Mouse (Mus musculus) liver, adult (tissue): Measurements from ENCODE around the gene Fam189b.

Experiments used
- GATA4 ChIP-seq: IDR thresholded peaks from 2 replicates; pipeline ENCODE4 v1.6.1; 2014; ENCODE audit warnings: mild to moderate bottlenecking, low read length; ENCODE audit not compliant: insufficient replicate concordance

Gene Fam189b

DNA sequence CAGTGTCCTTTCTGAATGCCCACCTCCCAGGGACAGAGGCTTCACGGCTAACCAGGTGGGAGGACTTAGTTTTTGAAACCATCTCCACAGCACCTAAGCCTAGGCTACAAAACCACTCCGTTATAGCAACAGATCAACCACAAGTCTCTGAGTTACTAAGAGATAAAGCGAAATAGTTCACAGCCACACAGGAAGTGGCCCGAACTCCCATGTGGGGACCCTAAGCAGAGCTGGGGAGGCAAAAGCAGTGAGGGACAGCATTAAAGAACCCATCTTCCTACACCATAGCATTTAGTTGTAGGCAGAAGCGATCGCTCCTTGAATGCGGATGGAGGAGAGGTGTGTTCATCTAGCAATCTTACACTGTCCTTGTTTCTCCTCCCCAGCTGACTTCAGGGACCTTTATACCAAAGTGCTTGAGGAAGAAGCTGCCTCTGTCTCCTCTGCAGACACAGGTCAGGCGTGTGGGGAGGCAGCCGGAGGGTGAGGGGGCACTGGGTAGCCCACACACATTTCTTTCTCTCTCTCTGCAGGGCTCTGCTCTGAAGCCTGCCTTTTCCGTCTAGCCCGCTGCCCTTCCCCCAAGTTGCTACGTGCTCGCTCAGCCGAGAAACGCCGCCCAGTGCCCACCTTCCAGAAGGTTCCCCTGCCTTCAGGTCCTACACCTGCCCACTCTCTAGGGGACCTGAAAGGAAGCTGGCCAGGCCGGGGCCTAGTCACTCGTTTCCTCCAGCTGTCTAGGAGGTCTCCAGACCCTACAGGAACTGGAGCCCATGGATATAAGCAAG, 4.9 kb downstream of the Fam189b start:
- no peak for TF ChIP-seq GATA4

GRCm38 (mm10) chr3:89188478-89188875, 5.5 kb downstream of the Fam189b start:
- no peak for TF ChIP-seq GATA4

GRCm38 (mm10) chr3:89190436-89190835, 7.5 kb downstream of the Fam189b start:
- TF ChIP-seq GATA4 = no peak

GRCm38 (mm10) chr3:89193351-89193750, 10.4 kb downstream of the Fam189b start:
- no peak for TF ChIP-seq GATA4

DNA sequence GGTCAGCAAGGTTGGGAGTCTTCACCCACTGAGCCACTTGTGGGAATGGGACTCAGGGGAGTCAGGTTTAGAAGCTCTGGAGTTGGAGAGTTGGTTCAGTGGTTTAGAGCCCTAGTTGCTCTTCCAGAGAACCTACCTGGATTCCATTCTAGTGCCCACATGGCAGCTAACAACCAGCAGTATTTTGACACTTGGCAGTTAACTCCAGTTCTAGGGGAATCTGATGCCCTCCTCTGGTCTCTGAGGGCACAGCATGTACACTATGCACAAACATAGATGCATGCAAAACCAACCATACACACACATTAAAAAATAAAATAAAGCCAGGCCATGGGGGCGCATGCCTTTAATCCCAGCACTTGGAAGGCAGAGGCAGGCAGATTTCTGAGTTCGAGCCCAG, 10.9 kb downstream of the Fam189b start:
- TF ChIP-seq GATA4 = no peak

- no peak; the same call in 1 of the 2 replicates for TF ChIP-seq GATA4
These were observed 13.3 kb downstream of the Fam189b start for GRCm38 (mm10) chr3:89195979-89196877.

- no peak for TF ChIP-seq GATA4
These were observed 16.9 kb downstream of the Fam189b start for GRCm38 (mm10) chr3:89199839-89200238.

DNA sequence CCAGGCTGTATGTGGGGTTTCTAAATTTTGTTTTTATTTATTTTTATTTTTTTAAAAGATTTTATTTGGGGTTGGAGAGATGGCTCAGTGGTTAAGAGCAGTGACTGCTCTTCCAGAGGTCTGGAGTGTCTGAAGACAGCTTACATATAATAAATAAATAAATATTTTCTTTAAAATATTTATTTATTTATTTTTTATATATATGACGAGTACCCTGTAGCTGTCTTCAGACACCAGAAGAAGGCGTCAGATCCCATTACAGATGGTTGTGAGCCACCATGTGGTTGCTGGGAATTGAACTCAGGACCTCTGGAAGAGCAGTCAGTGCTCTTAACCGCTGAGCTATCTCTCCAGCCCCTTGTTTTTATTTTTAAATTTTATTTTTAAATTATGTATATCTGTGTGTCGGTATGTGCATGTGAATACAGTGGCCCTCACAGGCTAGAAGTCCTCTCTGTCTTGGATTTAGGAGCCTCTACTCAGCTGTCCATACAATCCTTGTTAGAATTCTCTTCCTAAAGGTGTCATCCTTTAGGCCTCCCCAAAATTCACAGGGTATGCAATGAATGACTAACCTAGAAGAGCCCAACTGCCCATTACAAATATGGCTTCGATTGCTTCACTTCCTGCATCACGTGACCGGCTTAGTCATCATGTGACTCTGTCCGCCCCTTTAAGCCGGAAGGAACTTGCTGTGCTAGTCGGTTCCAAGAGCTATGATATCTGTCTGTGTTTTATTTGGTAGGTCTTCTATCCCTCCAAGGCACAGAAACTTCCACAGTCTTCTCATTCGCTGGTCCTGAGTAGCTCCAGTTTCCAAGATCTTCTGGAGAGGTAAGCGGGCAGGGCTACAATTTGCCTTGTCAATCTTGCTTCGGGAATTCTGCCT, 19.6 kb downstream of the Fam189b start, which contains the start of gene Gba:
TSS of gene Gba (plus strand) at position 676 of the 889 bp plus-strand sequence.
- TF ChIP-seq GATA4 = no peak

DNA sequence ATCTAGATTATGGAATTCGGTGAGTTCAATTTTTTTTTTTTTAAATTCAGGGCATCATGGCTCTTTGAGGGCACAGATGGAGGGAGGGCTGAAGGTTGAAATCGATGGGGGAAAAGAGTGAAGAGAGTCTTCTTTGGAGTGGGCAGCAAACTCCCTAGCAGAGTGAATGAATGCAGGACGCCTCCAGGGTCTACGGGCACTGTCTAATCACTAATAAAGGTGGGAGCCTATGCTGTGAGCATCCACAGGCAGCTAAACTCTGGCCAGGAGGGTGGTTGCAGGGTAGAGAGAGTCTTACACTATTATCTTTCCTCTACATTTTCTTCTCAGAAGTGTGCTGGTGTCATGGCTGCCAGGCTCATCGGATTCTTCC, 20.2 kb downstream of the Fam189b start:
- TF ChIP-seq GATA4 = no peak

DNA sequence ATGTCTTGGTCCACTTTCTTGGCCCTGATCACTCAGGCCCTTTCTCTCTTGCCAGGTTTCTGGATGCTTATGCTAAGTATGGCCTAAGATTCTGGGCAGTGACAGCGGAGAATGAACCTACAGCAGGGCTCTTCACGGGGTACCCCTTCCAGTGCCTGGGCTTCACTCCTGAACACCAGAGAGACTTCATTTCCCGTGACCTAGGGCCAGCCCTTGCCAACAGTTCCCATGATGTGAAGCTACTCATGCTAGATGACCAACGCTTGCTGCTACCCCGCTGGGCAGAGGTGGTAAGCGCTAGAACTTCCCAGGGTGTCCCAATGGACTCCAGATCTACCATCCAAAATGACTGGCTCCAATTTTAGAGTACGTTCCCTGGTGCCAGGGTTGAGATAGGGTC, 23.1 kb downstream of the Fam189b start:
- no peak for TF ChIP-seq GATA4

DNA sequence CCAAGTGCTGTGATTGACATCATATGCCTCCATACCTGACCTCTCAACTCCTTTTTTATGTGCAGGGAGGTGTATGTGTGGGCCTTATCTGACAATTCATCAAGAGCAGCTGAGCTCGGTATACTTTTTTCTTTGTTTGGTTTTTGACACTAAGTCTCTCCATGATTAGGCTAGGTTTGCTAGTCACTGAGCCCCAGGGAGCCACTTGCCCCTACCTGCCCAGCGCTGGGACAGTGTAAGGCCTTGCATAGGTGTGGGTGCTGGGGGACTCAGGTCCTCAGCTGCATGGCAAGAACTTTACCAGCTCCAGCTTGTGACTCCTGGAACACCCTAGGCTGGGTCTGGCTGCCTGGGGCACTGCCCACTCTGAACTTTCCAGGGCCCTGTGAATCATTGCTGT, 23.8 kb downstream of the Fam189b start:
- no peak for TF ChIP-seq GATA4

- TF ChIP-seq GATA4 = no peak
These were observed 25.2 kb downstream of the Fam189b start for GRCm38 (mm10) chr3:89208075-89208657.

- TF ChIP-seq GATA4 = no peak
These were observed 25.8 kb downstream of the Fam189b start for GRCm38 (mm10) chr3:89208736-89209135.

- TF ChIP-seq GATA4 = no peak
These were observed 26.8 kb downstream of the Fam189b start for GRCm38 (mm10) chr3:89209731-89210130.

GRCm38 (mm10) chr3:89210162-89210561, 27.2 kb downstream of the Fam189b start:
- no peak for TF ChIP-seq GATA4
